Mouse (Mus musculus): ENCODE results near the gene Gm10160.

Gene Gm10160

GRCm38 (mm10) chr7:81855694-81856093 lies at the start of gene Gm10160:
Gene Gm10160 (minus strand): TSS chr7:81855794.
- DNase-seq: no peak

- DNase-seq: no peak
Observed at GRCm38 (mm10) chr7:81904926-81905325, 49.3 kb upstream of the Gm10160 start.

- DNase-seq: no peak
Observed at GRCm38 (mm10) chr7:81904094-81904493, 48.5 kb upstream of the Gm10160 start.

GRCm38 (mm10) chr7:81899361-81899760 lies 43.8 kb upstream of the Gm10160 start:
- no peak for DNase-seq

- DNase-seq: no peak
Observed at GRCm38 (mm10) chr7:81885128-81885527, 29.5 kb upstream of the Gm10160 start.

GRCm38 (mm10) chr7:81881600-81881999 lies 26.0 kb upstream of the Gm10160 start:
- no peak for DNase-seq

GRCm38 (mm10) chr7:81880797-81881196 lies 25.2 kb upstream of the Gm10160 start:
- no peak for DNase-seq

- no peak for DNase-seq
Observed at GRCm38 (mm10) chr7:81880286-81880685, 24.7 kb upstream of the Gm10160 start.

- DNase-seq: peak; percentile 48
Observed at GRCm38 (mm10) chr7:81875372-81875771, 19.8 kb upstream of the Gm10160 start.

- no peak for DNase-seq
Observed at GRCm38 (mm10) chr7:81874636-81875035, 19.0 kb upstream of the Gm10160 start.

- no peak for DNase-seq
Observed at GRCm38 (mm10) chr7:81873807-81874206, 18.2 kb upstream of the Gm10160 start.

- no peak for DNase-seq
Observed at GRCm38 (mm10) chr7:81872493-81873013, 17.0 kb upstream of the Gm10160 start.

- DNase-seq: peak; percentile 61
Observed at GRCm38 (mm10) chr7:81868158-81868557, 12.6 kb upstream of the Gm10160 start.

- no peak for DNase-seq
Observed at GRCm38 (mm10) chr7:81867231-81867930, 11.8 kb upstream of the Gm10160 start.

- DNase-seq: no peak
Observed at GRCm38 (mm10) chr7:81865937-81866336, 10.3 kb upstream of the Gm10160 start.

- no peak for DNase-seq
Observed at GRCm38 (mm10) chr7:81864552-81864951, 9.0 kb upstream of the Gm10160 start.

GRCm38 (mm10) chr7:81862587-81863583 lies 7.3 kb upstream of the Gm10160 start:
- no peak for DNase-seq

GRCm38 (mm10) chr7:81861921-81862320 lies 6.3 kb upstream of the Gm10160 start:
- DNase-seq: no peak

GRCm38 (mm10) chr7:81861461-81861860 lies 5.9 kb upstream of the Gm10160 start:
- DNase-seq: no peak

GRCm38 (mm10) chr7:81860996-81861395 lies 5.4 kb upstream of the Gm10160 start:
- DNase-seq: no peak

- peak; percentile 40 for DNase-seq
Observed at GRCm38 (mm10) chr7:81860071-81860470, 4.5 kb upstream of the Gm10160 start.

GRCm38 (mm10) chr7:81858968-81859721 lies 3.6 kb upstream of the Gm10160 start, which contains the start of gene Tm6sf1:
Gene Tm6sf1 (plus strand): TSS chr7:81859001.
- DNase-seq: peak; percentile 45

GRCm38 (mm10) chr7:81858236-81858635 lies 2.6 kb upstream of the Gm10160 start:
- no peak for DNase-seq
